Mouse (Mus musculus) right cerebral cortex, adult 2 months (tissue): ENCODE results near the gene Zfp385b.

ENCODE experiments used
- DNase-seq, 2 experiments: peaks; one replicate each; pipeline ENCODE4 v3.0.0; 2021 to 2022; ENCODE audit warnings: low spot score in 2 of 2

Gene Zfp385b

GRCm38 (mm10) chr2:77705476-77705875, 114.0 kb downstream of the Zfp385b start:
- DNase-seq, result no peak

- DNase-seq, result peak; percentile 70 to 79
Measured at GRCm38 (mm10) chr2:77703080-77703479, 116.4 kb downstream of the Zfp385b start.

DNA sequence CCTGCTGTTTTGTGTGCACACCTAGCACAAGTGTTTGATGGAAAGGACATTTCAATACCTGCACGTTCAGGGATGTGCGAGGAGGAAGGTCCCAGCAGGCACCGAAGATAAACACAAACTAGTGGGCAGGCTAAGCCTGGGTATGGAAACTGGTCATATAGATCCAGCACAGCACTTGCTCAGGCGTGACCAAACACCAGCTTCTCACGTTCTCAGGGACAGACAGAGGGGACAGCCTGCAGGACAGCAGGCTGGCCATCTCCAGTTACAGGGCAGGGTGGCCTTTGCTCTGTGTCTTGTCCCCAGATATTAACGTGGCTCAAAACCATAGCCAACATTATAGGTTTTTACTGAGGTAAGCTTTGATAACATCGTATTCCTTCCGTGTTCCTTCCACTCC, 128.3 kb downstream of the Zfp385b start:
- DNase-seq, result no peak

DNA sequence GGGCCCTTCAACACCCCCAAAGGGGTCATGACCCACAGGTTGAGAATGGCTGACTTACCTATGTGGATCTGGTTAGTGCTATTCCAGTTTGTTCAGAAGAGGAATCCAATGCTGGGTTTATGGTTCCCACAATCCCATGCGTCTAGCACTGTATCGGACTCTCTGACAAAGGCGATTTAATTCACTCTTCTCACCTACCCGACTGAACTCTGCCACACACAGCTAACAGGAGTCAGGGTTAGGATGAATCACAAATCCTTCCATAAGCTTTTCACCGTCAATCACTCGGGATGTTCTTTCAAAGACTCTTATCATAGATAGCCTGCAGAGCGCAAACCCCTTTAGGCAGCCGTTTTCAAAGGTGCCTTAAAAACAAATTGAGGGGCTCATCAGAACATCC, 129.1 kb downstream of the Zfp385b start:
- DNase-seq, result no peak

DNA sequence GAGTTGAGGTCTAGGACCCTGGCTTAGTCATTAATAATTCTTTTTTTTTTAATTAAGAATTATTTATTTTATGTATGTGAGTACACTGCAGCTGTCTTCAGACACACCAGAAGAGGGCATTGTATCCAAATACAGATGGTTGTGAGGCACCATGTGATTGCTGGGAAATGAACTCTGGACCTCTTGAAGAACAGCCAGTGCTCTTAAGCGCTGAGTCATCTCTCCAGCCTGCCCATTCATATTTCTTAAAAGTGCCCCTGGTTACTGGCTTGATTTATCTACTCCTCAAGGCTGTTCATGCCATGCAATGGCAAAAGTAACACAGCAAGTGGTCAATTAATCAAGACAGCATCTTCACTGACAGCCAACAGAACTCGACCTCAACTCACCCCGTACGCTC, 130.8 kb downstream of the Zfp385b start:
- no peak for DNase-seq

DNA sequence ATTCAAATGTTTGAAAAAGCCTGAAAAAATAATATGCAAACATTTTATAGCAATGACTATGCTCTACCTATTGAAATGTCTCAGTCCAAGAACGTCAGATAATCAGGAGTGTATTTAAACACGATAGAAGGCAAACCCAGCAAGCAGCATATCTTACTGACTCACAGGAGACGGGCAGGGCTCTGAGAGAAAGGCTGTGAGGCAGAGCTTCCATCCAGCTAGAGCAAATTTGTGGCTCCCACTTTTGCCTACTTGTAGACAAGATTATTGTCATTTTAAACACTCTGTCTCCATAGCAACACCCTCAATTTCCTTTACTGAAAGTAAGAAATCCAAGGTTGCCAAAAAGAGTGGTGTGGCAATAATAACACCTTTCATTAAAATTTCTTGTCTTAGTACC, 135.4 kb downstream of the Zfp385b start:
- DNase-seq, result no peak

DNA sequence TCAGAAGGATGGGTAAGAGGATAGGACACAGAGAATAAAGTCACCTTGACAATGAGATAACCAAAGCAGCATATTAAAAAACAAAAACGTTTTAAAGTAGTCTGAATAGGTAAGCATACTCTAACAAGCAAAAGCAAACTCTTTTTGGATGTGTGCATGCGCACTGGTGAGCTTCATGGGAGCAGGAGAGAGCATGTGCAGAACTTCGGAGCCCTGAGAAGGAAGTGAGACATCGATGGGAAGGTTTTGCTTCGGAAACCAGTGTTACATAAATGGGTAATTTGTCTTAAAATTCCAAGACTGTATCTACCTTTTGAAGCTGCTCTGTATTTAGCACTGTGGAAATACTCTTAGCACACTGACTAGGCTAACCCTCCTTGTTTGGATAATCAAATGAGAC, 137.2 kb downstream of the Zfp385b start:
- DNase-seq, result no peak

DNA sequence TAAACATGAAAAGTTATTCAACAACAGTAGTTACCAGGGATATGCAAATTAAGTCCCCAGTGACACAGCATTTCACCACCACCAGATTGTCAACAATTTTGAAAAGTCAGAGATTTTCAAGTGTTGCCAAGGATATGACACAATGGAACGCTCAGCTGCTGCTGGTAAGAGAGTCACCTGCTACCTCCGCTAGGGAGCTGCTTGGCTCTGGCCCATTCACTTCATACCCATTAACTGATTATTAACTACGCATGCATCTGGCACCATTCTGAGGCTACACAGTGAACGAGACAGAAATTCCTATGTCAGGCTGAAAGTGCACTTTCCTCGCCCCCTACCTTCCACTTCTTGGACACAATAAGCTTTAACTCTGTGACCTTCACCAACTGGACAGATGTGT, 137.7 kb downstream of the Zfp385b start:
- DNase-seq, result no peak

DNA sequence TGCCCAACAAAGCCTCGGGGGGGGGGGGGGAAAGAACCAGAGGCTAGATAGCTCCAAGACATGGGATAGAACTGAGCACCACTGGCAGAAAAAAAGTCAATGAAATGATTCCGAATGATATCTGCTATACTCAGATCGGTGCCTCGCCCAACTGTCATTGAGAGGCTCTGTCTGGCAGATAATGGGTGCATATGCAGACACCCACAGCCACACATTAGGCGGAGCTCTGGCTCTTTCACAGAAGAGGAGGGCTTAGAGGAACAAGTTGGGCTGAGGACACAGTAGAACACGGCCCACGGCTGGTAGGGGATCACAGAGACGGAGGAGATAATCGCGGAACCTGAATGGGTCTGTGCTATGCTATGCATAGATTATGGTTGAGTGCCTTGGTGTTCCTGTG, 145.7 kb downstream of the Zfp385b start:
- no peak for DNase-seq

GRCm38 (mm10) chr2:77672215-77672905, 147.1 kb downstream of the Zfp385b start:
- no peak for DNase-seq

DNA sequence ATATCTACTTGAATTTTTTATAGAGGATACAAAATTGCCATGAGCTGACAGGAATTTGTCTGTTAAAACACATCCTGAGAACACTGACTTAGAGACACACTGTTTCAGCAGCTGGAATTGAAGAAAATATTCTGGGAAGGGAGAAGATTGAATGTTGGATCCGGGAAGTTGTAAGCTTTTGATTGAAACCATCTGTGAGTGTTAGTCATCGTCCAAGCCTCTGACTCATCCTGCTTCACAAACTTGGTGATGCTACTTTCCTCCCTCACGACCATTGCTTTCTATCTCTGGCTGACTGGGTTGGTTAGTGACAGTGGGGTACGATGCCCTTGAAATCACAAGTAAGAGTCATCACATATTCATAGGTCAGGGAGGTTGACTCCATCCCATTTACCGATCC, 157.3 kb downstream of the Zfp385b start:
- DNase-seq, result peak; percentile 59 to 66

GRCm38 (mm10) chr2:77653686-77654085, 165.8 kb downstream of the Zfp385b start:
- no peak for DNase-seq

DNA sequence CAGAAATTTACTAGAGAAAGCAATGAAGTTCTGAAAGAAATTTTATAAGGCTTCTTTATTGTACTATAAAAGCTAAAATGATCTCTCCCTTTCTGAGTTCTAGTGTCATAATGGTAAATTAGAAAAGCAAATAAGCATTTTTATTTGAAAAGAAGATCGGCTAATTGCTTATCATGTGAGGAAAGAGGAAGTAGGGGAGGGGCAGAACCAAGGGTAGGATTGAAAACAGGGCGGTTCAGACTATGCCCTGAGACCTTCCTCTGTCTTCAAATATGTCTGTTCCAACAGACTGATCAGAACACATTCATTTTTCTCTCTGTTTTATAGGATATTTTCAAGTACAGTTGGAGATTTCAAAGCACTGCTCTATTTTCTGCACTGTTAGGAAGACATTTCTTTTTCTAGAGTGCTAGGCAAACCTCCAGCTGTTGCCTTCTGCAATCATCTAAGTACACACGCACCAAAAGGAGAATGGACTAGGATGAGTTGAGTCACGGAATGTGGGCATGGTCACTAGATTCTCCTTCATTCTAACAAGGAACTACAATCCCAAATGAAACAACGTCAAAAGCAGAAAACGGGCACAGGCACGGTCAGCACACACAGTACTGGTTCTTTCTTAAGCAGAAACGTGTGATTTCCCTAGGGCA, 177.8 kb downstream of the Zfp385b start:
- peak; percentile 27 to 47 for DNase-seq

- DNase-seq, result no peak
Measured at GRCm38 (mm10) chr2:77639993-77640392, 179.4 kb downstream of the Zfp385b start.

- DNase-seq, result no peak
Measured at GRCm38 (mm10) chr2:77631606-77632005, 187.8 kb downstream of the Zfp385b start.

- DNase-seq, result no peak
Measured at GRCm38 (mm10) chr2:77627622-77628231, 191.7 kb downstream of the Zfp385b start.

GRCm38 (mm10) chr2:77618686-77619085, 200.8 kb downstream of the Zfp385b start:
- no peak for DNase-seq

DNA sequence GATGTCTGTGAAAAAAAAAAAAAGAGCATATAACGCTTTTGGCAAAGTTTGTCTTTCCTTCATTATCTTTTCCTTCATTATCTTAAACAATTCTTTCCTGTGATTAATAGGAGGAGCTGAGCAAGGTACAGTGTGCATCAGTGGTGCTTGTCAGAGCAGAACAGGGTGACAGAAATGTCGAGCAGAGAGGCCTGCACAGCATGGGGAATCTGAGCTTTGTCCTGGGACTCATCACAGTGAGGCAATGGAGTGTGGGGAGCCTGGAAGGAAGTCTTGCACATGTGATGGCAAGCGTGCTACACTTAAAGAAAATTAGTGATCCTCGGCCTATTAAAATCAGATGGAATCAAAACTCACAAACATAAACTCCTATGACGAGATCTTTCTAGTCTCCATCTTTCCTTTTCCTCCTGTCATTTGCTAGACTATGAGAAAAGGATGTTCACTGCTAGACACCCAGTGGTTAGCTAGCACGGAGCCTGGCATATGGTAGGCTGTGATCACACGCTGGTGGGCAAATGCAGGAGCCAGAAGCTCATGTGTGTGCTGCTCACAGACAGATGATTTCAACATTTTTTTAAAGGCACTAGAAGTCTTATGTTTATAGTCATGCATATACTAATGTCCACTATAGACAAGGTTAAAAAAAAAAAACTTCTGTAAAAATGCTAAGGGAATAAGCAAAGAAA, 209.0 kb downstream of the Zfp385b start:
- no peak for DNase-seq

DNA sequence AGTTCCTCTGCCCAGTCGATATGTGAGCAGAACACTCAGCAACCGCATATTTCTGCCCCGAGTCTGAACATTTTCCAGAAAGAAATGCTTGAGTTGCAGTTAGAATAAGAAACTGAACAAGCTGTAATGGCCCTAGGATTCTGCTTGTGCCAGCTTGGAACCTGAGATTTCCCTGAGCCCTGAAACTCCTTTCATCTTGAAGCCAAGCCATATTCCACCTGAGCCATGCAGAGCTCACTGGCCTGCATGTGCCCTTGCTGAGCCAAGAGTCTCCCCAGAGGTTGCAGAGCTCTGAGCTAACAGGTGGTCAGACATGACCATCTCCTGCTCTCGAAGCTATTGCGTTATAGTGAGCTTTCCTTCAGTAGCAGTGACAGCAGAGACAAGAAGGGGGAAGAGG, 210.0 kb downstream of the Zfp385b start:
- DNase-seq, result no peak

- DNase-seq, result no peak
Measured at GRCm38 (mm10) chr2:77608666-77609065, 210.8 kb downstream of the Zfp385b start.

- no peak for DNase-seq
Measured at GRCm38 (mm10) chr2:77593461-77593860, 226.0 kb downstream of the Zfp385b start.

GRCm38 (mm10) chr2:77592525-77592924, 226.9 kb downstream of the Zfp385b start:
- no peak for DNase-seq
